Mouse (Mus musculus) urinary bladder, postnatal 4 days (tissue): ENCODE measurements around the gene Col6a3.

Experiments
- DNase-seq, 2 experiments: peaks; one replicate each; pipeline ENCODE4 v3.0.0; 2021 to 2022; ENCODE audit warnings: low spot score in 2 of 2

Gene Col6a3

DNA sequence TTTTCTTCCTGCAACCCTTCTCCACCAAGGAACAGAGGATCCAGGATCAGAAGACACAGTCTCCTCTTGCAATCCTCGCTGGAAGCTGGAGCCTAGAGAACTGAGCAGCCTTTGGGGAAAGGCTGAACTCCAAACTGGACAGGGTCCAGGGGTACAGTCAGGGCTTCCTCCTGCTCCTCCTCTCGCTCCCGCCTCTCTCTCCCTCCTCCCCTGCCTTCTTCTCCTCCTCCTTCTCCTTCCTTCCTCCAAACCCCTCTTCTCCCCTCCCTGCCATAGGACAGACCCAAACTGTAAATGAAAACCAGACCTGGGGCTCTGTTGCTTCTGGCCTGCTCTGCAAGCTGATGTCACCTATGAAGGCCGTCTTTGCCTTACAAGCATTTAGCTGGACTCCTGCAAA, at the start of gene Col6a3:
Gene Col6a3, minus strand, starts transcription at position 136 of the 400 bp plus-strand sequence.
- DNase-seq, result peak; percentile 69 to 77

- peak in 1 of 2 experiments; percentile 47 for DNase-seq
These were observed 42.1 kb upstream of the Col6a3 start for GRCm38 (mm10) chr1:90885771-90886460.

- DNase-seq, result no peak
These were observed 32.9 kb upstream of the Col6a3 start for GRCm38 (mm10) chr1:90876486-90877270.

- no peak for DNase-seq
These were observed 32.2 kb upstream of the Col6a3 start for GRCm38 (mm10) chr1:90875961-90876360.

- no peak for DNase-seq
These were observed 31.6 kb upstream of the Col6a3 start for GRCm38 (mm10) chr1:90875371-90875770.

DNA sequence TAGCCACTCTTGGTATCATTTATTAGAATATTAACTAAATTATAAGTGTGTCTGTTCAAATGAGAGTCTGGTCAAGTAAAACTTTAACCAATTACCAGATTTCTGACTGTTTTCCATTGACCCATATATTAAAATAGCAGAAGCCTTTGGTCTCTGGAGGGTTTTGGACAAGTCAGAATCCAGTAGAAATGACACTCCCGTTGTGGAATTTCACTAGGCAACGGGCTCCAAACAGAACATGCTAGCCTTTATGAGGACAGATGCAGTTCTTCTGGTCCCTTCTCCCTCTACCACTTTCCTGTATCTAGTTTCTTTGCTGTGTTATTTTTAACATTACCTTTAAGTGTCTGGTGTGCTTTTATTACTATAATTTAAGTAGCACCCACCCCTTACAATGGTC, 26.8 kb upstream of the Col6a3 start:
- DNase-seq, result no peak

DNA sequence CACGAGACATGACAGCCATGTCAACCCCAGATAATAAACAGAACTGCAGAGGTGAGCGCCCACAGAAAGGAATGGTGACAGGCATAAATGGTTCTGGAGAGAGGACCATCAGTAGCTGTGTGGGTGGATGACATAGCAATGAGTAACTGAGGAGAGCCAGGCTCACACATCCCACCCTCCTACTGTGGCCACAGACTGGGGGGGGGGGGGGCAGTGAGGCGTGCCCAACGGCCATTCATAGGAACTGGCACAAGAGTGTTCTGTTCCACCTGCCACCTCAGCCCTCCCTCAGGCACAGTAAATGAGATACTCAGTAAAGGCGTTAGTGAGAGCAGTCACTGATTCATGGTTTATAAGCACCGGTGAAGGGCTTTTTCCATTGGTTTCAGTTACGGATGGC, 23.0 kb upstream of the Col6a3 start:
- no peak for DNase-seq

- DNase-seq, result no peak
These were observed 12.1 kb upstream of the Col6a3 start for GRCm38 (mm10) chr1:90855880-90856279.

DNA sequence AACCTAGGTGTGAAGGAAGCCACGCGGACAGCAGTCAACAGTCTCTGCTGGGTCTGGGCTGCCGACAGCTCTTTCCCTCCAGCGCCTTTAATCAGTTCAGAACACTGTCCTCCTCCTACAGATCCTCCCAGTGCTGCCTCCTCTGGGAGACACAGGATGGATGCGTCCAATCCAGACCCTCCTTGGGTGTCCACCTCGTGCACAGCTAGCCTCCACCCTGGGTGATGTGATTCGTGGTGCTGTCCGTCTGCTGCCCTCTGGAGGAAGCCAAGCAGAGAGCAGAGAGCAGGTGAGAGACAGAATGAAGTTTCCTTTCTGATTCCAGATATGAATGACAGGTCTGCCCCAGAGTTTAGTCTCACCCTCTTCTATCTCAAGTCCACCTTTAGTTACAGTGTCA, 6.1 kb upstream of the Col6a3 start:
- peak in 1 of 2 experiments; percentile 33 for DNase-seq

DNA sequence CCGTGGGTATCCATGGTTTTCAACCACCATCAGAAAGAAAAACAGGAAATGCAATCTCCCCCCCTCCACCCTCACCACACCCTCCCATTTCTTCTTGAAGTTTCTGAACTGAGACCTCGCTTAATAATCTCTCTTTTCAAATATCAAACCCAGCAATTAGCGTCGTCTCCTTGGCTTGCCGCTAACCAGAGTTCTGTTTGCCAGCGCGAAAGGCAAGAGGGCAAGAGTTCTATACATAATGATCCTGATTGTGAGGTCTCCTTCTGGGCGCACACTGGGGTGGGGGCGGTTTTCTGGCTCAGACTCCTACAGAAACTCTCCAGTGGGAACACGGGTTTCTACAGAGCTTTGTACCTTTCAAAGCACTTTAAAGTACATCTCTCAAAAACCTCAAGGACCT, 1.4 kb upstream of the Col6a3 start:
- DNase-seq, result no peak

DNA sequence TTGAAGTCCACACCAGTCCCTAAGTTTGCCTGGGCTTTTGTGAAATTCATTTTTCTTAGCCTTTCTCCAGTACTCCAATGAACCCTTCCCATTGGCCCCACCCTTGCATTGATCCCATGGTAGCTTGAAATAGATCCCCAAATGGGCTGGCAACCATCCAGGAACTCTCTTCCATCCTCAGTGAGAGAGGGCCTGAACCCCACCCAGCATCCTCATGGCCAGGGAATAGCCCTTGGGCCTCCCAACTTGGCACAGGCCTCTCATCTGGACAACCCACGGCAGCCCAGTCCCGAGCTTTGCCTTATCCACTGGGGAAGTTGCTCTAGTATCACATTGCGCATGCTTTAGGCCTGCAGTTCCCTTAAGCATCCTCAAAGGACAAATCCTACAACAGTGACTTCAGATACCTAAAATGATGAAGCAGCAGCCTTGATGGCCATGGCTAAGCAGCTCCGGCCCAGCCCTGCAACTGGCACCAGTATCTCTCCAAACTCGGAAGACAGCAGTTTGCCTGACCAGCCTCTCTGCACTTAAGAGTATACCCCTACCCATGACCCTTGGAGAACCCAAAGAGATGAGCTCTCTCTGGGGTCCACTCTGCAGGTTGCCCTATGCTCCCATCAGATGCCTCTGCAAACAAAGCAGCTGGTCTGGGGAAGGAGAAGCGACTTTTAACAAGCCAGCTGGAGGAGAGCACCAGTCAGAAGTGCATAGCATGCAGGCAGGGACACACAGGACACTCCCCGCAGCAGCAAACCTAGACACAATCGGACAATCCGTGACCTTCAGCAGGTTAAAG, 783 bp downstream of the Col6a3 start:
- DNase-seq, result no peak

DNA sequence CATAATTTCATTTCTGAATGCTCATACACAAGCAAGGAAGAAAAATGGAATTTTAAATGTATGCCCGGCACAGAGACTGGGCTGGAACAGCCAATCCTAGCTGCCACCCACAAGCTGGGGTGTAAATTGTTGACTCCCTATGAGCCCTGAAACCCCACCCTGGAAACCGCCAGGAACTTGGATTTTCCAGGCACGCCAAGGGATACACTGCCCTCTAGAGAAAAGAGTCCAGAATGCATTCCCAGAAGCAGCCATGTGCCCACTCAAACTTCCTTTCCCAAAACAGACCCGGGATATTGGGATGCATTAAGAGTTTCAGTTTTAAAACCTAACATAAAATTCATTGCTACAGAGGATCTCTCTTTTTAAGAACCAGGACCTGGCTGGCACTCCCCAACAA, 3.5 kb downstream of the Col6a3 start:
- DNase-seq, result peak in 1 of 2 experiments; percentile 33

GRCm38 (mm10) chr1:90838657-90839056, 5.1 kb downstream of the Col6a3 start:
- no peak for DNase-seq

DNA sequence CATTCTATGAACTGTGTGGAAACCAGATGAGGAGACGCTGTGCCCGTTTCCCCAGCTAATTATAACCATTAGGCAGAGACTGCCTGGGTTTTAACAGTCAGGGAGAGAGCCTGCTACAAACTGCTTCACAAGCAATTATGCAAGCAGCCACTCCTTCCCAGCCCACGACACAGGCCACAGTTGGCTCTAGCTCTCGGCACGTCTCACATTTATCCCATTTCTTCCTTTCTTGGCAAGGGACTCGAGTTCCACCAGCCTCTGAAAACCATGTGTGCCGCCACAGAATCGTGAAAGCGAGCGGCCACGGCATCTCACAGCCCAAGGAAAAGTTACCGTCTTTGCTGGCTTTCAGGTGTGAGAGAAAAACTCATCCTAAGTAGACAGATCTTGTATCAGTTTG, 5.5 kb downstream of the Col6a3 start:
- DNase-seq, result no peak

GRCm38 (mm10) chr1:90836178-90836740, 7.5 kb downstream of the Col6a3 start:
- no peak for DNase-seq

GRCm38 (mm10) chr1:90834701-90835100, 9.1 kb downstream of the Col6a3 start:
- DNase-seq, result no peak

GRCm38 (mm10) chr1:90830006-90830405, 13.8 kb downstream of the Col6a3 start:
- no peak for DNase-seq

GRCm38 (mm10) chr1:90813226-90813625, 30.5 kb downstream of the Col6a3 start:
- DNase-seq, result no peak

GRCm38 (mm10) chr1:90808930-90809329, 34.8 kb downstream of the Col6a3 start:
- DNase-seq, result no peak

DNA sequence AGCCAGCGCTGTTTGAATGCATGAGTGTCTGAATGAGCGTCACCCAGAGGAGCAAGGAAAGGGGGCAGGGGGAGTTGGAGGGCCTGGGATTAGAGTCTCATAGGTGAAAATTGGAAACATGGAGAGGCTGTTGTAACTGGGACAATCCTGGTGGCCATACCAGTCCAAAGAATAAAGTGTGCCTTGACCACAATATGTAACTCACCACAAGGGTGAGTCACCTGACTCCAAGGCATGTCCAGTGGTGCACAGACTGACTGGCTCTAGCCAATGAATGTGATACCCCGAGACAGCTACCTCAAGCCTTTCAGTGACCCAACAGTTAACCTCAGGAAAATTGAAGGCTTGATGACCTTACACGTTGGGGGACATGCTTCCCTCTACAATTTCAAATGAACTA, 40.7 kb downstream of the Col6a3 start:
- DNase-seq, result no peak

DNA sequence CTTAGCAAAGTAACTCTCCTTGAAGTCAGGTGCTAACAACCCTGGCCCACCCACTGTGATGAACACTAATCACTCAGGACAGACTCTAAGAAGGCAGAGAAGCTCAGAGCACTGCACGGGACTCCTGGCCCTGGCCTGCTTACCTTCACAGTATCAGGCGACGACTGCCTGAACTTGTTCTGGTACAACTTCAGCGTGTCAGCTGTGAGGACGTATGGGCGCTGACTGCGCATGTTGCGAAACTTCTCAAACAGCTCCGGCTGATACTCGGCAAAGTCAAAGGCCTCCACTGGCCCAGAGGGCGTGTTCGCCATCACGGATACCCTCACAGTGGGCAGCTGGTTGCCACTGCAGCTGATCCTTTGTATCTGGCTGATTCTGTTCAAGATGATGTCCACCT, 42.7 kb downstream of the Col6a3 start:
- DNase-seq, result no peak

DNA sequence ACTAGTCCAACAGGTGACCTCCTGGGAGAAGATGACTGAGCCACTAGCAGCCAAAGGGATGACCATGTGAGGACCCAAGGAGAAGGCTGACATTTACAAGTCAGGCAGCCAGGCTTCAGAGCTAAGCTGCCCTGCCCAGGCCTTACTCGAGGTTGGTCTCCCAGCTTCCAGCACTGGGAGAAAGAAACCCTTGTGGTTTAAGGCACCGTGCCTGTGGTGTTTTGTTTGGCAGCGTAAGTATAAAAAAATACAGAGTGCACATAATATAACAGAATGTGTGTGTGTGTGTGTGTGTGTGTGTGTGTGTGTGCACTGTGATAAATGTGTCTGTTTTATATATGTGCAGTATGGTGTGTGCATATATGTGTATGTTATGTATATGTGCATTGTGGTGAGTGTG, 43.3 kb downstream of the Col6a3 start:
- no peak for DNase-seq
